Mouse (Mus musculus) megakaryocyte progenitor cell, adult 5-6 weeks (primary cell): Measurements from ENCODE around the gene Hacd4. TPM values are rescaled to one million over a fixed set of nuclear protein-coding genes. Genes with fewer than 3 reads are reported as not detected.
A peak's percentile ranks its signal among the peaks of the same experiment; 100 is the strongest.

ENCODE experiments used
- ATAC-seq: replicated peaks from 2 replicates; pipeline ENCODE4 v1.8.0; 2016; ENCODE audit warnings: mild to moderate bottlenecking, moderate TSS enrichment, inconsistent platforms; ENCODE audit not compliant: poor library complexity
- total RNA-seq, 2 experiments: library from RNA; stranded (forward) in 1 of 2; stranded (reverse) in 1 of 2; fragments of 157-497, 149-512 nt in 1 of 2; fragments of 200-1000 nt in 1 of 2; gene quantifications; 2 replicates each; pipeline versions ENCODE4 v1.2.3 to v1.2.4; 2015 to 2017

Gene Hacd4
- 6.4 and 6.9 TPM in 2 replicates for total RNA-seq (2015)
- total RNA-seq (2017): 2.0 and 3.3 TPM in 2 replicates

- ATAC-seq: peak; percentile 49
Measured at GRCm38 (mm10) chr4:88438326-88438989, at the start of gene Hacd4. TSS of gene Hacd4 (minus strand) at chr4:88438928.

DNA sequence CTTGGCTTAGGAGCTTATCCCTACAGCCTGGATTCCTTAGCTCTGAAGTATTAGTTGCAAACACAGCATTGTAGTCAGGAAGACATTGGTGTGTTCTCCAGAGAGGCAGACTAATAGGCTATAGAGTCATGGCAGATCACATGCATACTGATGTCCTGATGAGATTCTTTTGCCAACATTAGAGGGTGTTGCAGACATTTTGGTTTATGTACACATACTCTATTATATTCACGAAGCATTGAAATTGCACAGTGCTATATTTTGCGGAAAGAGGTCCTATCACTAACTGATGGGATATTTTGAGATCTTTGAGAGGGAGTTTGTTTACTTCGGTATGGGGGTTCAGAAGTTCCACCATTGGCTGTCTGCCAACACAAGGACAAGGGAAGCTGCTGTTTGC lies 49.4 kb upstream of the Hacd4 start:
- ATAC-seq: no peak

DNA sequence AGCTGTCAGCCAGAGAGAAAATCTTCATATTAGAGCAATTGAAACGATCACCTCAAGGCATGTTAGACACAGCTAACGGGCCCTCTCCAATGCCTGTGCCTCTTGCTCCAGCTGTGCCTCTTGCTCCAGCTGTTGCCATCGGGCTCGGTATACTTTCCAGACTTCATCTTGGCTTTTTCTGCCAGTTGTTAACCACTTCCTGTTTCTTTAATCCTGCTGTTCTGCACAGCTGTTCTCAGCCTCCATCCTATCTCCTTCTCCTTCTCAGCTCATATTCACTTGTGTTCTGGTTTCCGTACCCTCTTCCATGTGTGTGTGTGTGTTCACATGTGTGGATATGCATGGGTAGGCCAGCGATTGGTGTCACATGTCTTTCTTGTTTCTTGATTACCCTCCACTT lies 41.4 kb upstream of the Hacd4 start:
- ATAC-seq: peak; percentile 58

DNA sequence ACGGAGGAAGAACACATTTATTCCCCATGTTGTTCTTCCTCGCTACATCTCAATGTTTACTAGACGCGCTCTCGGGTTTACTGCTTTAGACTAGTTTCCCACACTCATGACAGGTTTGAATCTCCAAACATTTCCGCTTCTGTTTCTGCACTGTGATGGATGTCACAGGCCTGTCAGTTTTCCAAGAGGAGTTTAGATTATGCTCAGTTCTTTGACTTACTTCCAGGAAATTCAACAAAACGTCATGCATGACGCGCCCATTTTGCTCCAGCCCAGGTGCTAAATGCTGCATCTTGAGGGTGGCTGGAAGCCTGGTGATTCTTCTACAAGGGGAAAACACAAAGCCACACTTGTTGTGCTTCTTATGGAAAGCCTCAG lies 40.1 kb upstream of the Hacd4 start:
- no peak for ATAC-seq

- ATAC-seq: no peak
Measured at GRCm38 (mm10) chr4:88478177-88478808, 39.6 kb upstream of the Hacd4 start.

GRCm38 (mm10) chr4:88476511-88477210 lies 37.9 kb upstream of the Hacd4 start:
- 0 out of 2 replicates have a peak, but pooled peaks have one; percentile 28 for ATAC-seq

DNA sequence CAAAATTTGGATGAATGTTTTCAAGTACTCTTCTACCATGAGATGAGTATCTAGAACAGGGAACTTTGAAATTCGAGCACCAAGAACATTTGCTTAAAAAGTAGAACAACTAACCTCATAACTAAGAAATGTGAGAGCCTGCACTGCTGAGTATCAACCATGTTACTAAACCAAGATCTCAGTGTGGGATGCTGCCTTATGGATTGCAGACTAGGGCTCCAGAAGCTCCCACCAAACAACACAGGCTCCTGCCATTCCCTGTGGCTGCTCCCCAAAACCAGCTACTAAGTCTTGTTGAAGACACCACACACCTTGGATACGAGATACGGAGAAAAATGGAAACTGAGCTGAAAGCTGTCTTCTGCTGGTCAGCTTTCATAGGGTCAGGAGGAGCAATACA lies 37.4 kb upstream of the Hacd4 start:
- no peak for ATAC-seq

- ATAC-seq: peak; percentile 84
Measured at GRCm38 (mm10) chr4:88471528-88471927, 32.8 kb upstream of the Hacd4 start.

- peak; percentile 69 for ATAC-seq
Measured at GRCm38 (mm10) chr4:88464574-88464973, 25.8 kb upstream of the Hacd4 start.

DNA sequence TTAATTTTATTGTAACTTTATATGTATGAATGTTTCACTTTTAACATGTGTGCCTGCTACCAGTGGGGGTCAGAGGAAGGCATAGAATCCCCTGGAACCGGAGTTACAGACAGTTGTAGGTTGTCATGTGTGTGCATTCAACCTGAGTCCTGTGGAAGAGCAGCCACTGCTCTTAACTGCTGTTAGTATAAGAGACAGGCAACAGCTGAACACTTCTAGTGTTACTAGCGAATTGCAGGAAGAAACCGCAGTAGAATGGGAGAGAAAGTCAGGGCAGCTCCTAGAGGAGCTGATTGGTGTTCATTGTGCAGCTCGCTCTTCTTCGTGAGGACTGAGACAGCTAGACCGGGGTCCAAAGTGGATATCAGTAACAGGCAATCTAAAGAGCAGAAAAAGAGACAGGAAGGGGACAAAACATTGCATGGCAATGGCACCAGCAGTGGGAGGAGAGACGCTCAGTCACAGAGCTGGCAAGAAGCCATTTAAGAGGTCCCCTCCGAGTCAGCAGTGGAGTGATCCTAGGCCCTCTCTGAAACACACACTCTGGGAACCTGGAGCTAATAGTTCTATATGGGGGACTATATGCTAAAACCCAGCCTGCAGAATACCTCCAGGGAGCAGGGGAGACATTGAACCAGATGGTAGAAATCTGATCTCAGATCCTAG lies 24.4 kb upstream of the Hacd4 start:
- ATAC-seq: no peak

GRCm38 (mm10) chr4:88462501-88462900 lies 23.8 kb upstream of the Hacd4 start:
- ATAC-seq: no peak

- no peak for ATAC-seq
Measured at GRCm38 (mm10) chr4:88461315-88461714, 22.6 kb upstream of the Hacd4 start.

DNA sequence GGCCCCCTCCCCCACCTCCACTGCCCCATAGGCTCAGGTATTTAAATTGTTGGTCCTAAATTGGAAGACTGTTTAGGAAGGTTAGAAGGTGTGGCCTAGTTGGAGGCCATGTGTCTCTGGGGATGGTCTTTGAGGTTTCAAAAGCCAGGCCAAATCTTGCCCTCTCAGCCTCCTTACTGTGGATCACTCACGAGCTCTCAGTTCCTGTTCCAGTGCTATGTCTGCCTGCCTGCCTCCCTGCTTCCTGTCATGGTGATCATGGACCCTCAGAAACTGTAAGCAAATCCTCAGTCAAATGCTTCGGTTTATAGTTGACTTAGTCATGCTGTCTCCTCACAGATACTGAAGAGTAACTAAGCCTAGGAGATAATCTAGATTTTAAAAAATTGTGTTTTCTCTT lies 19.9 kb upstream of the Hacd4 start:
- peak; percentile 83 for ATAC-seq

DNA sequence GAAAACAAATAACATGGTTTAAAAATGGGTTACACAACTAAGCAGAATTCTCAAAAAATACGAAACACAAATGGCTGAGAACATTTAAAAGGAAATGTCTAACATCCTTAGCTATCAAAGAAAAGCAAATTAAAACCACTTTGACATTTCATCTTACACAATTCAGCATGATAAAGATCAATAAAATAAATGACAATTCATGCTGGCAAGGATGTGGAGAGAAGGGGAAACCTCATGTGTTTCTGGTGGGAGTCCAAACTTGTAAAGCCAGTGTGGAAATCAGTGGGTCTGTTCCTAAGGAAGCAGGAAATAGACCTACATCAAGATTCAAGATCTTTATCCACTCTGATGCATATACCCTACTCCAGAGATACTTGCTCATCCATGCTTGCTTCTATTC lies 19.4 kb upstream of the Hacd4 start:
- ATAC-seq: no peak

GRCm38 (mm10) chr4:88450087-88450765 lies 11.5 kb upstream of the Hacd4 start:
- peak; percentile 99 for ATAC-seq

DNA sequence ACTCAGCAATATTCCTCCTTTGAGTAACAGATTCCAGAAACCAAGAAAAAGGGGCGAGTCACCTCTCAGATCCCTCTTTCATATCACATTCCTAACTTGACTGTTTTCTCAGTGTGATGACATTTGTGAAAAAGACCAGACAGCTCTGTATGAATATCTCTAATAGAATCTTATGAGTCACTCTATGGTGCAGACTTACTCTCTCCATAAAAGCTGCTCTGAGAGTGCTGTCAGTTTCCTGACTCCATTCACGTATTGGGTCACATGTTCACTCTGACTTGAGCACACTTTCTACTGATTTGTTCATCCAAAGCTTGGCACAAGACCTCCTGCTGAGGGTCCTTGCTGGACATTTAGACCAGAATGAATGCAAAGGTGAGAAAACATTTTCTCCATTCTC lies 10.2 kb upstream of the Hacd4 start:
- no peak for ATAC-seq

- ATAC-seq: no peak
Measured at GRCm38 (mm10) chr4:88440814-88441213, 2.1 kb upstream of the Hacd4 start.

DNA sequence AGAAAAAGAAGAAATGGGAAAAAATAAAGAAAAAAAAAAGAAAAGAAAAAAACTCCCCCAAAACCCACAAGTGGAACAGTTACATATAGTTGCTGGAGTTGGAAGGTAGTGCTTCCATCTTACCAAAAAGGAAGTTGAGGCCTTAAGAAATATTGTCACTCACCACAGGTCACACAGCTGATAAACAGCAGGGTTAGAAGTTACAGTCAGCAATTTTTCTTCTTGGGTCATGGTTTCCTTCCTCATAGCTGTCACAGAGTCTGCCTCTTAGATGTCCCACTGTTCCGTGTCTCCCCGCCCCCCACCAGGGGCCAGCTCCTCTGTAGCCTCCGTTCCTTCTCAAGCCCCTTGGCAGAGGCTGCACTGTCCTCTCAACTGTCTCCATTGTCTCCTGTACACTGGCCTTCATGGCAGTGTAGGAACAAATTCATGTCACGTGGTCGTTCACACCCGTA lies 968 bp upstream of the Hacd4 start:
- peak; percentile 88 for ATAC-seq

- ATAC-seq: no peak
Measured at GRCm38 (mm10) chr4:88438990-88439329, 232 bp upstream of the Hacd4 start.

- 0 out of 2 replicates have a peak, but pooled peaks have one; percentile 13 for ATAC-seq
Measured at GRCm38 (mm10) chr4:88437917-88438316, 811 bp downstream of the Hacd4 start.

DNA sequence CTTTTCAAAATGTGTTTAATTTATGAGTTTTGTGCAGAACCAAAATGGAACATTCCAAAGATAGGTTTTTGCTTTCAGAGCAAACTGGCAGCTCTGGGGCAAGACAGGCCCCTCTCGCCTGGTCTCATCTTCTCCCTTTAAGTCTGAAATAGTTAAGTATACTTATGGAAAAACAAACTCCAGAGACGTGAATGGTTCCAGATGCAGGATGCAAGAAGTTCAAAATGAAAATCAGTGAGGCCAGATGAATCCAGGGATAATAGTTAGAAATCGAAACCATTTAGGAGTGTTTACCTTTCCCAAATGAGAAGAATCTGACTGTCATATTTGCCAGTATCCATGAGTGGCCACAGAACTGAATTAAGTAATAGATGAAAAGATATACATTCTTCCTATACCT lies 1.6 kb downstream of the Hacd4 start:
- ATAC-seq: no peak
